Mouse (Mus musculus) forelimb bud, embryonic 11.5 days (tissue): Measurements from ENCODE around the gene Dbp.

Experiments
- DNase-seq: peaks from one replicate; pipeline ENCODE4 v3.0.0-alpha.2; 2012; ENCODE audit warnings: low read depth, low spot score

The Dbp gene

DNA sequence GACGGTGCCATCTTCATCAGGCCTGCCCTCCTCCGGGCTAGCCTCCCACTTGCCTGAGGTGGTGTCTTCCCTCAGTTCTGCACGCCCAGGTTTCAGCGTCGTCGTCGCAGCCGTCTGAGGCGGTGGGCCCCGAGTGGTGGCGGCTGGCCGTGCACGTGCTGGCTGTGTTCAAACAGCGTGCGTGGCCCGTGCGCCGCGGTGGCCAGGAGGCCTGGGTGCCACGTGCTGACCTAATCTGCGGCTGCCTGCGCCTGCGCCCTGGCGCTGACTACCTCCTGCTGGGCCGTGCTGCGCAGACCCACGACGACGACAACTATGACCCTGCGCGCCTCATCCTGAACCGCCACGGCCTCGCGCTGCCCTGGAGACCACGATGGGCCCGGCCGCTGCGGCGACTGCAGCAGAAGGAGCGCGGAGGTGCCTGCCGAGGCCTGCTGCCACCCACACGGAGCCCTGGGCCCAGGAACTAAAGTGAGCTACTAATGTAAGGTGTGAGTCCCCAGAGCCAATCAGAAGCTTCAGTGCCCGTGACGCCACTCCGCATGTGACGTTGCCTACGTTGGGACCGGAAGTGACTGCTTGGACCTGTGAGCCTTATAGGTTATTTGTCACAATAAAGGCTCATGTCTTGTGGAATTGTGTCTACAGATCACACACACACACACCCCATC is 10.8 kb upstream of the Dbp start, which contains the start of gene Sec1:
Gene Sec1 (minus strand): TSS at position 482 of the 671 bp plus-strand sequence.
- DNase-seq: no peak

DNA sequence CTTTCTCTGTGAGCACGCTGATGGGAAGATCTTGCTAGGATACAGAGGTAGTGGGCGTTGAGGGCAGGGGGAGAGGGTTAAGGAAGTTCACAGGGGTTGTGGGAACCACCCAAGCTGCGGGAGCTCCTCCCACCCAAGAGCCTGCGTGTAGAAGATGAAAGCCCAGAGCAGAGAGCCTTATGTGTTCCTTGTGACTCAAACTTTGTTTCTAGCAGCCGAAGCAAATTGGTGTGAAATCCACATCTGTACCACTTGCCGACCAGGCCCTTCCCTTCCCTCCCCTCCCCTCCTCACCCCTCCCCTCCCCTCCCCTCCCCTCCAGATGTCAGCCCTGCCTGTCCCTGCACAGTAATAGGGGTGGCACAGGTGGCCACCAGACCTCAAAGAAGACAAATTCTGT is 9.8 kb upstream of the Dbp start:
- DNase-seq: peak; percentile 55

DNA sequence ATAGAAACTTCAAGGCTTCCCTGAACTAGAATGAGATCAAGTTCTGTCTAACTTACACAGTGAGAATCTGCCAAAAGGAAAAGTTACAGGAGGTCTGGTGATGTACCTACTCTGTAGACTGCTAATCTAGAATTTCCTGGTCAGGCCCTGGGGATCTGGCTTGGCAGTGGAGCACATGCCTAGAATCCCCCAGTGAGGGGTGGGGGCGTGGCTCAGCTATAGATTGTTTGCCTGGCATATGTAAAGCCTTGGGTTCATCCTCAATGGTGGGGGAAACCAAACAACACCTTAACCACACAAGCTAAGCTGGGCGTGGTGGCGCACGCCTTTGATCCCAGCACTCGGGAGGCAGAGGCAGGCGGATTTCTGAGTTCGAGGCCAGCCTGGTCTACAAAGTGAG is 7.0 kb upstream of the Dbp start:
- no peak for DNase-seq

DNA sequence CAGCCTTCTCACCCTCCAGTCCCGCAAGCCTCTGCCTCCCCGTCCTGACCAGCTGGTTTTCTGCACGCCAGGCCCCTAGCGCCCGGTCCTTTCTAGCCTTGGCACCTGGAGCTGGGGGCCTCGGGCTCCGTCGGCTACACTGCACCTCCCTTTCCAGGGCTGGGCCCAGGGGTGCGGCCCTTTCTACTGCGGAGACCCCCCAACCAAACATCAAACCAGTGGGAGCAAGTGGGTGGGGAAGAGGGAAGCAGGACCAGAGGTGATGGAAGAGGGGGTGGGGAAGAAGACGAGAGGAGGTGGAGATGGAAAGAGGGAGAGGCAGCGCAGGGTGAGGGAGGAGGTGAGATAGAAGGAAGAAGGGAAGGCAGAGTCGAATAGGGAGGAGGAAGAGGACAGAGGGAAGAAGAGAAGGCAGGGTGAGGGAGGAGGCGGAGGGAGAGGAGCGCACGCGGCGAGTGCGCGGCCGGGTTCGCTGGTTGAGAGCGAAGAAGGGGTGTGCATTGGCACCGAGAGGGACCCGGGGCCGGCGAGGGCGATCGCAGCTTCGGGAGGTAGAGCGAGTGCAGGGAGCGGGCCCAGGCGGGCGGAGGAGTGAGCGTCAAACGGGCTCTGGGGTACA is 5.3 kb upstream of the Dbp start, which contains the start of gene Car11:
Gene Car11 (plus strand): TSS at position 321 of the 619 bp plus-strand sequence.
- no peak for DNase-seq

DNA sequence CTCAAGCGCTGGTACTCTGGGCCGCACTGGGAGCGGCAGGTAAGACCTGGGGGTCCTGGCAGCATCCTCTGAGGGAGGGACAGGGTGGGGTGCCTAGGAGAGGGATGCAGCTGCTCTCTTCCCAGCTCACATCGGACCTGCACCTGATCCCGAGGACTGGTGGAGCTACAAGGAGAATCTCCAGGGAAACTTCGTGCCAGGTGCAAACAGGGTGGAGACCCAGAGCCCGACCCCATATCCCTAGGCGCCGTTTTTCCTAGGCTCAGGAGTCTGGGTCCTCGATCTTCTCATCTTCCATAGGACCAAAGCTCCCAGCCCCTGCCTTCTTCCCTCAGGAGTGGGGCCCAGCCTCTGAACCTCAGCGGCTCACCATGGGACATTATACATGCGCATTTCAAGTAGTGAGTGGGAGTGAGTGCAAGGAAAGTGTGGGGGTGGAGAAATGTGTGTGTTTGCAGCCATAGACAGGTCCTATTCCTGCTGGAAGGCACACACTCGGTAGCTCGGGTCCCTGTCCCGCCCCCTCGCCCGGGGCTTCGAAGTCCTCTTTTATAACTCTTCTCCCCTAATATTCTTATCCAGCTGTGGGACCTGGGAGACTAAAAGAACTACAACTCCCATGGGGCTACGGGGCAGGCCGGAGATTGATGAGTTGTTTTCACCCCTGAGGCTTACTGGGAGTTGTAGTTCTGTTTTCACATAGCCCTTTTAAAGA is 4.4 kb upstream of the Dbp start:
- DNase-seq: peak; percentile 77

DNA sequence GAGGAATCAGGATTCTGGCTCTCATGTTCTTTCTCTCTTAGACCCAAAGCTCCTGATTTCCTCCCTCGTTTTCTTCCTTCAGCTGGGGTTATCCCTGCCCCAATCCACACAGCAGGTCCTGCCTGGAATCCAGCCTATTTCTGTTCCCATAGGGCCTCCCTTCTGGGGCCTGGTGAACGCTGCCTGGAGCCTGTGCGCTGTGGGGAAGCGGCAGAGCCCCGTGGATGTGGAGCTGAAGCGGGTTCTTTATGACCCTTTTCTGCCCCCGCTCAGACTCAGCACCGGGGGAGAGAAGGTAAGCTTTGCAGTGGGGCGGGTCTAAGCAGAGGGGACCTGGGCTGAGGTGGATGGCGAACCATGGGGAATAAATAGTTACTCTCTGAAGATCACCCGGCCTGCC is 3.8 kb upstream of the Dbp start:
- no peak for DNase-seq

DNA sequence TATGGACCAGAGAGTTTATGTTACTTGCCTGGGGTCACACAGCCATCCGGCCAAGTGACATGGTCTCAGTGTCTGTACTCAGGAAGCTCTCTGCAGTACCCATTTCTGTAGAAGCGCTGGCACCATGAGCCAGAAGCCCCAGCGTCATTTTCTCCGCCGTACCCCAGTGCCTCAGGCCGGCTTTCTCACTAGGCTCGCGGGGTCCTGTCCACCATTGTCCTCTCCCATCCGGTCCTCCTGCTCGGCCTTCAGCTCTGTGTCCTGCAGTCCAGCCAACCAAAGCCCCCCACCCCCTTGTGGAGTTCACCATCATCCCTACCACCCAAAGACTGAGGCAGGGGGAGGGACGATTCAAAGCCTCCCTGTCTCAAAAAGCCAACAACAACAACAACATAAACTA is 3.3 kb upstream of the Dbp start:
- DNase-seq: no peak

DNA sequence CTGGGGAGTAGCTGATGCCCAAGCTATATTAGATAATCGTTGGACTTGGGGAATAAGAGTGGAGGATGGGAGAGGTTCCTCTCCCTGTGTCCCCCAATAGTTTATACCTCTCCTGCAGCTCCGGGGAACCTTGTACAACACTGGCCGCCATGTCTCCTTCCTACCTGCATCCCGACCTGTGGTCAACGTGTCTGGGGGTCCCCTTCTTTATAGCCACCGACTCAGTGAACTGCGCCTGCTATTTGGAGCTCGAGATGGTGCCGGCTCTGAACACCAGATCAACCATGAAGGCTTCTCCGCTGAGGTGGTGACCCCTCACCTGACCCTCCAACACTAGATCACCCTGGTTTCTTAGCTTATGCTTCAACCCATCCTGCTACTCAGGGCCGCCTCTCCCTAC is 2.6 kb upstream of the Dbp start:
- DNase-seq: no peak

DNA sequence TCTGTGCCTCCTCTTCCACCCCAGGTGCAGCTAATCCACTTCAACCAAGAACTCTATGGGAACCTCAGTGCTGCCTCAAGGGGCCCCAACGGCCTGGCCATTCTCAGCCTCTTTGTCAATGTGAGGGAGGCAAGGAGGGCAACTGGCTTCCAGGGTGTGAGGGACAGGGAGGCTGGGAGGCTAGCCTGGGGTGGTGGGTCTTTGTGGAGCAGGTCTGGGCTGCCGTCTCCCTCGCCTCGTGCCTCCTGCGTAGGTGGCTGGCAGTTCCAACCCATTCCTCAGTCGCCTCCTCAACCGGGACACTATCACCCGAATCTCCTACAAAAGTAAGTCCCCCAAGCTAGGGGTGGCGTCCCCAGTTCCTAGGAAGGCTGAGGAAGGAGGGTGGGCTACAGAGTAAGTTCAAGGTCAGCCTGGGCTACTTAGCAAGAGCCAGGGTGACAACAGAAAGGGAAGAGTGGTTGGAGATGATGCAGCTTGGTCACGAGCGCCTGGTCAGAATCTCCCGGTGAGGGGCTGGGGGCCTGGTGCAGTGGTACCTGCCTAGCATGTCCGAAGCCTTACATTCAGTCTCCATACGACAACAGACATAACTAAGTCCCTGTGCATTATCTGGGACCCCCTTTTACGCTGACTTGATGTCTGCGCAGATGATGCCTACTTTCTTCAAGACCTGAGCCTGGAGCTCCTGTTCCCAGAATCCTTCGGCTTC is 1.9 kb upstream of the Dbp start:
- no peak for DNase-seq

DNA sequence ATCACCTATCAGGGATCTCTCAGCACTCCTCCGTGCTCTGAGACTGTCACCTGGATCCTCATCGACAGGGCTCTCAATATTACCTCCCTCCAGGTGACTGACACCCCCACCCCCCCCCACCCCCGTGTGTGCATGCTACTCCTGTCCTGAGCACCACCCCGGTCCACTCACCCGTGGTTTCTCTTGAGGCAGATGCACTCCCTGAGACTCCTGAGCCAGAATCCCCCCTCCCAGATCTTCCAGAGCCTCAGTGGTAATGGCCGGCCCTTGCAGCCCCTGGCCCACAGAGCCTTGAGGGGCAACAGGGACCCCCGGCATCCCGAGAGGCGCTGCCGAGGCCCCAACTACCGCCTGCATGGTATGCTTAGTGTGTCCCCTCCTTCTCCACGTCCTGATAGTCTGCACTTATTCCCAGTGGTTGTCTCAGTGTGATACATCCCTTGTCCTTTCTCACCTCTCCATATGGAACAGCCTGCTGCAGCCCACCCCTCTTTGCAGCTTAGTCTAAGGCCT is 1.3 kb upstream of the Dbp start:
- DNase-seq: no peak

DNA sequence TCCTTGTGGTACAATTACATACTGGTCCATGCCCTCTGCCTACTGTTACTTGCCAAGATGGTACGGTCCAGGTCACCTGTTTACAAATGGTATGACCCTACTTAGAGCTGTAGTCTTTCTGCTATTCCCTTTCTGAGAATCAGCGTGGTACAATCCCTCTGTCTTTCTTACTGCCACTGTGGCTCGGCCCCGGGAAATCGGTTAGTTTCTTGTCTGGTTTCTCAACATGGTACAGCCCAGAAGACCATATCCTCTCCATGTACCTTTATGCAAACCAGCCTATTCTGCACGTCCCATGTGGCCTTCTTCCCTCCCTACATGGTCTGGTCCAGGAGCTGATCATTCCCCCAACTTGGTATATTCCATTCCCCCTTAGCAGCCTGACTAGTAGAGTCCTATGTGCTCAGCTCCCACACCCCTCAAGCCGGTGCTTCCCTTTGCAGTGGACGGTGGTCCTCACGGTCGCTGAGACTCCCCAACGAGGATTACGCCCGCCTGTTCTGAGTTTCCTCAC is 785 bp upstream of the Dbp start:
- DNase-seq: peak; percentile 88

DNA sequence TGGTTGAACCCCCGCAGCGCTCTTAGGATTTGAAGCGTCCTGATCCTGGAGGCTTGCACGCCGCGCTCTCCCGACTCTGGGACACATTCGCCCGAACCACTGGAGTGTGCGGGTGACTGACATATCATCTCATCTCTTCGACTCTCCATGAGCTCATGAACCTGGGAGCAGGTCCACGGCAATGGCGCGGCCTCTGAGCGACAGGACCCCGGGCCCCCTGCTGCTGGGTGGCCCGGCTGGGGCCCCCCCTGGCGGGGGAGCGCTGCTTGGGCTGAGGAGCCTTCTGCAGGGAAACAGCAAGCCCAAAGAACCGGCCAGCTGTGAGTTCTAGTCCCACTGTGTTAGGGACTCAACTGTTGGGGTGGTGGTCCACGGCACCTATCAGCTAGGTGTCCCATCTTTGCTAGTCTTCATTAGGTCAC is 566 bp downstream of the Dbp start:
- DNase-seq: no peak

DNA sequence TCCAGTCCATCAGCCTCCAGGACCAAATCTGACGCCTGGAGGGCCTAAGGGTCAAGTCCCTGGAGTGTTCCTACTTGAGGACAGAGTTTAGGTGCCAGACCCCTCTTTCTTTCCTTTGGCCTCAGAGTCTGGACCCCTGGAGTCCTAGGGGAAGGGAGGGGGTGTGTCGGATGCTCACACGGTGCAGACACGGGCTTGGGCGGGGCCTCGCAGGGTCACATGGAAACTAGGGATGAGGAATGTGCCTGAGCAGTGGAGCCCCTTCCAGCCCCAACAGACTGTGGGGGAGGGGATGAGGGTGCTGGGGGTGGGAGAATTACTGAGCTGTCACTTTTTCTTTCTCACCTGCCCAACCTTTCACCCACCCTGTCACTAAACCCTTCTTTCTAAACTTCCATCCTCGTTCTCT is 989 bp downstream of the Dbp start:
- DNase-seq: no peak

DNA sequence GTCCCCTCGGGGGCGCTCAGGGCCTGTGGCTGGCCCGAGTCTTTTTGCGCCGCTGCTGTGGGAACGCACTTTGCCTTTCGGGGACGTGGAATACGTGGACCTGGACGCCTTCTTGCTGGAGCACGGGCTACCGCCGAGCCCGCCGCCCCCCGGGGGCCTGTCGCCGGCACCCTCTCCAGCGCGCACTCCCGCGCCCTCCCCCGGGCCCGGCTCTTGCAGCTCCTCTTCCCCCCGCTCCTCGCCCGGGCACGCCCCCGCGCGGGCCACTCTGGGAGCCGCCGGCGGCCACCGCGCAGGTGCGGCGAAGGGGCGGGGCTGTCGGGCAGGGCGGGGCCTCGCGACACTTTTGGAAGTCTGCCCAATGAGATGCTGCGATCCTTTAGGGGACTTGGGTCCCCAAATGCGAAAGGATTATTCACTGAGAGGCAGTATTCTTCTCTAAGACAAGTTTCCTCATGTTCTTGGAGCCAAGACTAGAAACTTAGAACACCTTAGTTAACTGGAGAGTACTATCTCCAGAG is 1.9 kb downstream of the Dbp start:
- peak; percentile 73 for DNase-seq

DNA sequence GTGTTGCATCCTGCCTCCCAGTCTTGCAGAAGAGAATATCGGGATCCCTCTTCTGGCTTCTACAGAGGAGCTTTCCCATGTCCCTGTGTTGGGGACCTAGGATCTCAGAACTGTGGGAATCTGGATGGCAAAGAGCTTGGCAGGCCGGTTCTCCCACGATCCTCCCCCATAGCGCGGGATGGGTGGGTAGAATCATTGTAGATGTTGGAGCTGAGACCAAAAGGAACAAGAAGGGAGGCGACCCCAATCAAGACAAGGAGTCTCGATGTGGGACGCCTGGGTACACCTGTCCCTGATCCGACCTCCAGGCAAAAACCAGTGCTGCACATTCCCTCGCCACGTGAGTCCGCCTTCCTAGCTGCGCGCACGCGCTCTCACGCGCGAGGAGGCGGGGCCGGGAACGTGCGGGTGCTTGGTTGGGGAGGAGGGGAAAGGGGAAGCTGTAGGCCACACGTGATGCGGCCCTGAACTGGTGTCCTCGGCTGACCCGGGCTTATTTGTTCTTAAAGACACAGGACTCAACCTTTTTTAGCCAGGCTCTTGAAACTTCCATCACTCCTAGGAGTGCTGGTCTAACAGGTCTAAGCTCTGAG is 2.6 kb downstream of the Dbp start:
- DNase-seq: peak; percentile 90

DNA sequence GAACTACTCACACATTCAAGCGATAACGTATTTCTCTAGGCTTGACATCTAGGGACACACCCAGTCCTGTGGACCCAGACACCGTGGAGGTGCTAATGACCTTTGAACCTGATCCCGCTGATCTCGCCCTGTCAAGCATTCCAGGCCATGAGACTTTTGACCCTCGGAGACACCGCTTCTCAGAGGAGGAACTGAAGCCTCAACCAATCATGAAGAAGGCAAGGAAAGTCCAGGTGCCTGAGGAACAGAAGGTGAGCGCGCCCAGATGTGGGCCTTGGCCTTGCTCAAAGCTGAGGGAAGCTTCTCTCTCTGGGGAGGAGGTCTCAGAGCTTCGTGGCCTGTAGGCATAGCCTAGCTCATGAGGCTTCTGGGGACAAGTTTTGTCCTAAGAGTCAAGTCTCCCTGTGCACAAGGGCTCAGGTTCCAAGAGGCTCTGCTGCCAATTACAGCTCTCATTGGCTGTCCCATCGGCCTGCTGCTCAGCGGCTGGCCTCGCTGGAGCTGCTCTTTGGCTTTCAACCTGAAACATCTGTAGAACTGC is 3.4 kb downstream of the Dbp start:
- DNase-seq: no peak

DNA sequence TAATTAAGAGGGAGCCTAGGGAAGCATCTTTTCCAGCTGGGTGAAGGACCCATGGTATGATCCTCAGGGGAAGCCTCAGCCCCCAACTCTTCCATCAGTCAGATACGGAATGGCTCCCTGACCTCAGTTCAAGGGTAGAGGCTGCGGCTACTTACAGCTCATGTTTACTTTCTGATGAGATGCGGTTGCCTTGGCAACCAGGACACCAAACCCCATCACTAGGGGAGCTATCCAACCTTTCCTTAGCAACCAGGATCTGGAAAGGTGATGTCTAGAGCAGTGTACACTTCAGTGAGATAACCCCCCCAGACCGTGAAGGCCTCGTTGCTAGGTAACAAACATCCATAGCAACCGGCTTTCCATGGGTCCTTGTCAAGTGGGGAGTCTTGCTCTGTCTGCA is 4.1 kb downstream of the Dbp start:
- DNase-seq: no peak

DNA sequence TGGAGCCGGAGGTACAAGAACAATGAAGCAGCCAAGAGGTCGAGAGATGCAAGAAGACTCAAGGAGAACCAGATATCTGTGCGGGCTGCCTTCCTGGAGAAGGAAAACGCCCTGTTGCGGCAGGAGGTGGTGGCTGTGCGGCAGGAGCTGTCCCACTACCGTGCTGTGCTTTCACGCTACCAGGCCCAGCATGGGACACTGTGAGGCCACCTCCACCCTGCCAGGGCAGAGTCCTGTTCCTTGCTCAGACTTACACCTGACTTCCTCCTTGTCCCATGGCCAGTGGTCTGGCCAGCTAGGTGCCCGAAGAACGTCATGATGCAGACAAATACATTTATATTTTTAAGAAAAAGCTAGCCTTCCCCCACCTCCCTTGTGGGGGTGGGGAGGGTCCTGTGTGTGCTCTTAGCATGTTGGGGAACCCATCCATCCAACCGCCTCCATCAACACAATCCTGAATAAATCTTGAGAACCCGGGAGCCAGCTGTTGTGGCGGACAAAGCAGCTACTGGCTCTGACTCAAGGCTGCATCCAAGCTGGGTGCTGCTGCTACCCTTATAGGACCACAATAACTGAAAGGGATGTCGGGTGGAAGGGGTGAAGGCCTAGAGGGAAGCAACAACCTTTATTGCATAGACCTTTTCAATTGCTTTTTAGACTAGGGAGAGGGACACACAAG is 4.9 kb downstream of the Dbp start:
- no peak for DNase-seq

DNA sequence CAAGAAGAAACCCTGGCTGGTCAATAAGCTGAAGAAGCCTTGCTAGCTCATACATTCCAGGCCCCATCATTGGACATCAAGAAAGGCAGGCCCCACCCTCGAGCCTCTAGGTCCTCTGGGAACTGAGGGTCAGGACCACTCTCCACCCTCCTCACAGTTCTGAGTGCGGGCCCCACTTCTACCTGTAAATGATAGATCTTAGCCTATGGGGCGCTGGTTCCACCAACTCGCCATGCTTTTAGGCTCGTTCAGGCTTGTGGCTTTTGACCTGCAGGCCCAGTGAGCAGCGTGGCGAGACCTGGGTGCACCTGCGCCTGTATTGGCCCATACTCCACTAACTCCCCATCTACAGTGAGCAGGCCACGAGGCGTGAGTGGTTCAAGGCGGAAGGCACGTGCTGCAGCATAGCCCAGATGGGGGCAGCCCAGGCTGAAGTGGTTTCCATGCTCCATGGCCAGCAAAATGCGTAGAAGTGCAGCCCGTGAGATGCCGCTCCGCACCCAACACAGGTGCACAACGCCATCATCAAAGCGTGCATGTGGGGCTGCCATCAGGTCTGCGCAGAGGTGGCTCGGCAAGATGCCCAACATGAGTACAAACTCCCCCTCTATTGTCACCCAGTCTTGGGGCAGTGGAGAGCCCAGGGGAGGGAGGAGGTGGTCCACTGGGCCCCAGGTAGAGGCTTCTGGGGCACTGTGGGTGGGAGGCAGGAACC is 5.7 kb downstream of the Dbp start:
- no peak for DNase-seq
